Mouse (Mus musculus) ES-E14 (cell line): Measurements from ENCODE around the gene Ptprm.

Experiments used
- CHD2 ChIP-seq: IDR thresholded peaks from 2 replicates; pipeline ENCODE4 v1.6.1; 2014; ENCODE audit warnings: mild to moderate bottlenecking, low read depth, low read length, inconsistent platforms
- HCFC1 ChIP-seq: IDR thresholded peaks from 2 replicates; pipeline ENCODE4 v1.6.1; 2012; ENCODE audit warnings: low read length, inconsistent platforms, borderline replicate concordance; ENCODE audit not compliant: insufficient read depth
- MAFK ChIP-seq: IDR thresholded peaks from 2 replicates; pipeline ENCODE4 v1.6.1; 2014; ENCODE audit warnings: mild to moderate bottlenecking, low read depth, low read length, inconsistent platforms; ENCODE audit not compliant: insufficient read depth
- ZC3H11A ChIP-seq: IDR thresholded peaks from 2 replicates; pipeline ENCODE4 v1.6.1; 2012; ENCODE audit warnings: low read depth, mild to moderate bottlenecking, inconsistent platforms, low read length, borderline replicate concordance
- ZNF384 ChIP-seq: IDR thresholded peaks from 2 replicates; pipeline ENCODE4 v1.6.1; 2012; ENCODE audit warnings: low read depth, low read length, inconsistent platforms

- TF ChIP-seq ZNF384 = no peak
- TF ChIP-seq CHD2 = no peak
- no peak for TF ChIP-seq ZC3H11A
- no peak for TF ChIP-seq HCFC1
- no peak for TF ChIP-seq MAFK
Measured at GRCm38 (mm10) chr17:66768689-66769275, 585.5 kb downstream of the Ptprm start.
